Mouse (Mus musculus) lung, embryonic 16.5 days (tissue): ENCODE data around the gene Pcdh15. TPM values are rescaled to one million over a fixed set of nuclear protein-coding genes. Genes with fewer than 3 reads are reported as not detected.

ENCODE experiments used
- ATAC-seq: fragments of 200-750 bp; cut with Nextera tagmentation; 2 replicates; pipeline ENCODE4 v1.8.0; 2017; ENCODE audit warnings: low read depth, mild to moderate bottlenecking, moderate library complexity
- H3K27ac ChIP-seq: fragments of 300-500 bp; sonication (generic); 2 replicates; pipeline ENCODE4 v1.5.1; 2014; ENCODE audit warnings: mild to moderate bottlenecking, control low read depth, low read length
- H3K27me3 ChIP-seq: fragments of 300-500 bp; sonication (generic); 2 replicates; pipeline ENCODE4 v1.6.1; 2014; ENCODE audit warnings: low read depth, low read length, mixed read lengths; ENCODE audit not compliant: control insufficient read depth, insufficient read depth
- H3K36me3 ChIP-seq: fragments of 300-500 bp; sonication (generic); 2 replicates; pipeline ENCODE4 v1.6.1; 2014; ENCODE audit warnings: low read length; ENCODE audit not compliant: control insufficient read depth, insufficient read depth
- H3K4me1 ChIP-seq: fragments of 300-500 bp; sonication (generic); replicated peaks from 2 replicates; pipeline ENCODE4 v1.6.1; 2014; ENCODE audit warnings: low read length, mixed read lengths; ENCODE audit not compliant: control insufficient read depth, insufficient read depth
- H3K4me2 ChIP-seq: fragments of 300-500 bp; sonication (generic); 2 replicates; pipeline ENCODE4 v1.6.1; 2014; ENCODE audit warnings: low read depth, low read length, control low read depth
- H3K4me3 ChIP-seq: fragments of 300-500 bp; sonication (generic); 2 replicates; pipeline ENCODE4 v1.5.1; 2014; ENCODE audit warnings: mild to moderate bottlenecking, low read length, control low read depth
- H3K9ac ChIP-seq: fragments of 300-500 bp; sonication (generic); 2 replicates; pipeline ENCODE4 v1.6.1; 2014; ENCODE audit warnings: low read length, control low read depth
- H3K9me3 ChIP-seq: fragments of 300-500 bp; sonication (generic); 2 replicates; pipeline ENCODE4 v1.6.1; 2016; ENCODE audit warnings: low read length; ENCODE audit not compliant: control insufficient read depth
- WGBS: fragments of 180-500 bp; shearing (Covaris S2); extraction: QIAGEN DNeasy Blood & Tissue Kit; methylation state at CpG from one replicate; pipeline ENCODE4 v1.1.7; 2014; 5-methylcytosine and 5-hydroxymethylcytosine counted together
- polyA plus RNA-seq: library from polyadenylated mRNA; unstranded; fragments of >200 nt; fragmentation: Nextera tagmentation; extraction: Ambion mirVana; gene quantifications from 2 replicates; pipeline ENCODE4 v1.2.1, GENCODE M21; 2015

The Pcdh15 gene
- polyA plus RNA-seq, 1 experiment from 2014 or later = 0.08 TPM

DNA sequence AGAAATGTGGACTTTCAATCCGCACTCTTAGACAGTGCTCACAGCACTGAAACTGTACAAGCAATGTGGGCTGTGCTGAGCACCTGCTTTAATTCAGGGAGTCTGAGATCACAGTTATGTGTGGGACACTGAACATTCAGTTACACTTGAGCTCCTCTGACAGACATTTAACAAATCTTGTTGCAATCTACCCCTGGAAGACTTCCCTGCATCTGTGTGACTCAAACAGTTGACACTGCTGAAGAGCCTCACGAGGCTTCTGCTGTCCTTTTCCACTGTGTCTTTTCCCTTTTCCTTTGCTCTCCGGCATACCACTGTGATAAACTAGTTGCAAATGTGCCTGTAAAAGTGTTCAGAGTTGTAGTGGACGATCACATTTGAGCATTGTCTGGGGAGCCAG is 793.1 kb downstream of the Pcdh15 start:
- Histone ChIP-seq H3K36me3 (no peaks in the 10 kb centered on the region), H3K9ac (no peak overlapping the region), H3K9me3 (no peaks in the 10 kb centered on the region), H3K27ac (no peak overlapping the region), H3K4me1 (no peaks in the 10 kb centered on the region), H3K4me2 (no peak overlapping the region), H3K27me3 (no peaks in the 10 kb centered on the region), H3K4me3 (no peak overlapping the region)
- ATAC-seq = no peak
- 74% methylated on average over 4 of the region's 4 CpGs for WGBS

- Histone ChIP-seq H3K27ac (no peak overlapping the region), H3K9ac (no peak overlapping the region), H3K4me2 (no peak overlapping the region), H3K27me3 (no peaks in the 10 kb centered on the region), H3K4me1 (no peaks in the 10 kb centered on the region), H3K4me3 (no peak overlapping the region), H3K9me3 (no peaks in the 10 kb centered on the region), H3K36me3 (no peaks in the 10 kb centered on the region)
- no peak for ATAC-seq
Measured at GRCm38 (mm10) chr10:73896086-73896607, 797.0 kb downstream of the Pcdh15 start.

- ATAC-seq = no peak
- Histone ChIP-seq H3K27ac (no peak overlapping the region), H3K4me3 (no peak overlapping the region), H3K36me3 (no peaks in the 10 kb centered on the region), H3K4me1 (no peaks in the 10 kb centered on the region), H3K27me3 (no peaks in the 10 kb centered on the region), H3K9ac (no peak overlapping the region), H3K9me3 (no peaks in the 10 kb centered on the region), H3K4me2 (no peak overlapping the region)
- WGBS = 63% methylated on average over 3 of the region's 3 CpGs
Measured at GRCm38 (mm10) chr10:73899165-73899564, 800.0 kb downstream of the Pcdh15 start.

DNA sequence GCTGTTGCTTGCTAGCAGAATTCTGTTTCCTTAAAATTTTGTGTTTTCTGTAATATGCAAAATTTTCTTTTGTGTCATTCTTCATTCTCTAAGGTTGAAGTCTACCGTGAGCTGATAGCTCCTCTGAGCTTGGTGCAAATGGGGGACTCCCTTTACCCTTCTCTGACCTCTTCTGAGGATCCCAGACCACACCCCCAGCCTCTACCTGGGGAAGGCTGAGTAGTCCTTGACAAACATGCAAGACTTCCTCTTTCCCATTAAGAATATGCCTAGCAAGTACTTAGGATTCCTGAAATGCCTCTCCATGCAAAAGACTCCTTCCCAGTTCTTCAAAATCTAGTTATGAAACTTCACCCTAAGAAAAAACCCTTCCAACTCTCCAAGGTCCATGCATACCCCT is 808.5 kb downstream of the Pcdh15 start:
- no peaks in the 10 kb centered on the region for H3K36me3 ChIP-seq
- no peaks in the 10 kb centered on the region for H3K9me3 ChIP-seq
- H3K27ac ChIP-seq = no peak overlapping the region
- peak; percentile 83 for ATAC-seq
- H3K9ac ChIP-seq = no peak overlapping the region
- H3K4me2 ChIP-seq = no peak overlapping the region
- 43% methylated on average over 1 of the region's 1 CpGs for WGBS
- no peak overlapping the region for H3K4me3 ChIP-seq
- H3K27me3 ChIP-seq = no peaks in the 10 kb centered on the region
- H3K4me1 ChIP-seq = no peaks in the 10 kb centered on the region

- Histone ChIP-seq H3K27me3 (no peaks in the 10 kb centered on the region), H3K4me3 (no peak overlapping the region), H3K4me2 (no peak overlapping the region), H3K9ac (no peak overlapping the region), H3K27ac (no peak overlapping the region), H3K9me3 (no peaks in the 10 kb centered on the region), H3K36me3 (no peaks in the 10 kb centered on the region), H3K4me1 (no peaks in the 10 kb centered on the region)
- no peak for ATAC-seq
- WGBS = 56% methylated on average over 1 of the region's 1 CpGs
Measured at GRCm38 (mm10) chr10:73908568-73908967, 809.4 kb downstream of the Pcdh15 start.

GRCm38 (mm10) chr10:73915170-73915569 is 816.0 kb downstream of the Pcdh15 start:
- H3K27ac ChIP-seq = no peak overlapping the region
- no peaks in the 10 kb centered on the region for H3K36me3 ChIP-seq
- H3K9me3 ChIP-seq = no peaks in the 10 kb centered on the region
- ATAC-seq = no peak
- H3K4me3 ChIP-seq = no peak overlapping the region
- no peaks in the 10 kb centered on the region for H3K27me3 ChIP-seq
- no peaks in the 10 kb centered on the region for H3K4me1 ChIP-seq
- 74% methylated on average over 4 of the region's 4 CpGs for WGBS
- H3K9ac ChIP-seq = no peak overlapping the region
- H3K4me2 ChIP-seq = no peak overlapping the region

- H3K4me1 ChIP-seq = no peaks in the 10 kb centered on the region
- no peaks in the 10 kb centered on the region for H3K36me3 ChIP-seq
- no peaks in the 10 kb centered on the region for H3K27me3 ChIP-seq
- no peak overlapping the region for H3K4me2 ChIP-seq
- H3K9me3 ChIP-seq = no peaks in the 10 kb centered on the region
- H3K4me3 ChIP-seq = no peak overlapping the region
- H3K9ac ChIP-seq = no peak overlapping the region
- H3K27ac ChIP-seq = no peak overlapping the region
- ATAC-seq = no peak
- 52% methylated on average over 3 of the region's 3 CpGs for WGBS
Measured at GRCm38 (mm10) chr10:73921579-73921978, 822.4 kb downstream of the Pcdh15 start.

GRCm38 (mm10) chr10:73928672-73929071 is 829.5 kb downstream of the Pcdh15 start:
- 67% methylated on average over 1 of the region's 1 CpGs for WGBS
- H3K4me1 ChIP-seq = no peaks in the 10 kb centered on the region
- no peak overlapping the region for H3K27ac ChIP-seq
- H3K36me3 ChIP-seq = no peaks in the 10 kb centered on the region
- ATAC-seq = no peak
- no peak overlapping the region for H3K4me2 ChIP-seq
- H3K27me3 ChIP-seq = no peaks in the 10 kb centered on the region
- H3K9me3 ChIP-seq = no peaks in the 10 kb centered on the region
- no peak overlapping the region for H3K4me3 ChIP-seq
- H3K9ac ChIP-seq = no peak overlapping the region

- Histone ChIP-seq H3K4me2 (no peak overlapping the region), H3K9ac (no peak overlapping the region), H3K4me1 (no peaks in the 10 kb centered on the region), H3K4me3 (no peak overlapping the region), H3K27me3 (no peaks in the 10 kb centered on the region), H3K9me3 (no peaks in the 10 kb centered on the region), H3K27ac (no peak overlapping the region), H3K36me3 (no peaks in the 10 kb centered on the region)
- 32% methylated on average over 5 of the region's 5 CpGs for WGBS
- no peak for ATAC-seq
Measured at GRCm38 (mm10) chr10:73929718-73930117, 830.6 kb downstream of the Pcdh15 start.

- H3K27ac ChIP-seq = no peak overlapping the region
- no peaks in the 10 kb centered on the region for H3K4me1 ChIP-seq
- H3K9me3 ChIP-seq = no peaks in the 10 kb centered on the region
- H3K36me3 ChIP-seq = no peaks in the 10 kb centered on the region
- H3K27me3 ChIP-seq = no peaks in the 10 kb centered on the region
- H3K9ac ChIP-seq = no peak overlapping the region
- no peak overlapping the region for H3K4me3 ChIP-seq
- no peak overlapping the region for H3K4me2 ChIP-seq
- no peak for ATAC-seq
Measured at GRCm38 (mm10) chr10:73931185-73931584, 832.0 kb downstream of the Pcdh15 start.
